Mouse (Mus musculus) lung, adult 2 months (tissue): Measurements from ENCODE around the gene Zfp595.

ENCODE experiments used
- CTCF ChIP-seq: fragments of 200-500 bp; IDR thresholded peaks from 2 replicates; pipeline ENCODE4 v1.5.1; 2011; ENCODE audit warnings: mild to moderate bottlenecking, low read length, control low read depth; ENCODE audit not compliant: insufficient read depth
- POLR2A ChIP-seq: fragments of 200-500 bp; IDR thresholded peaks from 2 replicates; pipeline ENCODE4 v1.6.1; 2011; ENCODE audit warnings: low read depth, mild to moderate bottlenecking, control low read depth, low read length, borderline replicate concordance; ENCODE audit errors: extremely low read depth

GRCm38 (mm10) chr13:67360131-67360744, 27.9 kb upstream of the Zfp595 start, which contains the start of the genes Gm28044 and Zfp953:
- TF ChIP-seq POLR2A, result 0 out of 2 replicates have a peak, but pooled peaks have one; percentile 24
- no peak for TF ChIP-seq CTCF
